Mouse (Mus musculus): Measurements from ENCODE around the gene Ppp2r5e. TPM values are rescaled to one million over a fixed set of nuclear protein-coding genes. Genes with fewer than 3 reads are reported as not detected.

Ppp2r5e gene
- total RNA-seq, 2 experiments from 2014 or later = 50.2 to 50.8 TPM

DNA sequence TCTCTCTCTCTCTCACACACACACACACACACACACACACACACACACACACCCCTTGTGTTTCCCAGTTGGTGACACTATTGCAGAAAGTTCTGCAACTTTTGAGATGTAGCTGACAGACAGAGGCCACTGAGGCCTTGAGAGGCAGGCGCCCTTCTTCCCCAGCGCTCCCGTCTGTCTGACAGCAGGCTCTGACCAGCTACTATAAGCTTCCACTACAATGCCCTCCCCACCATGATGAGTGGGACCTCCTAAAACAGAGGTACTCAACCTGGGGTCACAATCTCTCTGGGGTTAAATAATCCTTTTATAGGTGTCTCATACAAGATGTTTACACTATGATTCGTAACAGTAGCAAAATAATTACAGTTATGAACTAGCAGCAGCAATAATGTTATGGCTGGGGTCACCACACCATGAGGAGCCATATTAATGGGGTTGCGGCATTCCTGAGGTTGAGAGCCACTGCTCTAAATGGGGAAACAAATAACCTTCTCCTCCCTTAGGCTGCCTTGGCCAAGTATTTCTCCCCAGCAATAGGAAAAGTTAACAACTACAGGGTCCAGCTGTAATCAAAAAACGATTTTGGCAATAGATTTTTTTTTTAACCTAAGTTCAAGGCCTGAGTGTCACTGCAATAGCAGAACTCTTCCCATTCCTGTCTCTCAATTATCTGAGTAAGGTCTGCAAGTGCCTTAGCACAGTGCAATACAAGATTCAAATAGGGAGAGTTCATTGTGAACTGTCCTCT, 58.2 kb downstream of the Ppp2r5e start:
- DNase-seq = peak; percentile 36 to 63

DNA sequence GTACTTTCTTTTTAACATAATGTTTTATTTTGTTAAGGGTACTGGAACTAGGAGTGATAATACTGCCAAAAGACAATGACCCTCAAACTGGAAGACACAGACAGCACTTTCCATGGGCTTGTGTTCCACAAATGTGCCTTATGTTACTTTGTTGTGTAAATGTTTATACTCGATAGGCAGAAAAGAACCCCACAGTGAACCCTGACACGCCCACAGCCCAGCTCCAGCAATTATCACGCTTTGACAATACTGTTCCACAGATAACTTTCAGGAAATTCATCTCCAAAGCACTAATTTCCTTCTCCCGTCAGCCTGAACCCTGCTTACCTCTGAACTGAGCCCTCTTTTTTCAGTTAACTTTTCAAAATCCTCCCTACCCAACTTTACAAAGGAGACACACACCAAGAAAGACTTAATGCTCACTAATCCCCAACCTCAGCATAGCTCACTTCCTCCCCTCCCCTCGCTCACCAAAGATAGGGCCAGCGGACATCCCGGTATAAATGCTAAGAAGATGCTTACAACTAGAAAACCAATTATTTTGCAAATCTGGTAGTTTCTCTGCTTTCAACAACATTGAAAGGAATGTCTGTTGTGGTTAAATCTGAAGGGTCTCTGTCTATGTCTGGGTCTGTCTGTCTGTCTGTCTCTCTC, 58.9 kb downstream of the Ppp2r5e start:
- no peak for DNase-seq

DNA sequence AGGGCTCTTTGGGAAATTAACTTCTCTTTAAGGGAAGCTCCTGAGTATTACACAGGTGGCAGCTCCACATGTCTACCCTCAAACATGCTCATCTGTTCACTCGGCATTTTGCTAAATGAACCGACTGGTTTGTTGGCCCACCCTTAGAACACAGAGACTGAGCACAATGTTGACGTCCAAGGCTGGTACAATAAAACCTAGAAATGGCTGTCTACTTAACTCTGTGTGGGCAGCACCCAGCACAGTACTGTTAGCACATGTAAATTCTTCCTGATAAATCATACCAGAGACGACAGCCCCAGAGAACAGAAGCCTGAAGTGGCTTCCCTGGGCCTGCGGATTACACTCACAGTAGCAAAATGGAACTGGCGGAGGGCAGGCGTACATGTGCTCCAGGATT, 59.5 kb downstream of the Ppp2r5e start:
- no peak for DNase-seq

DNA sequence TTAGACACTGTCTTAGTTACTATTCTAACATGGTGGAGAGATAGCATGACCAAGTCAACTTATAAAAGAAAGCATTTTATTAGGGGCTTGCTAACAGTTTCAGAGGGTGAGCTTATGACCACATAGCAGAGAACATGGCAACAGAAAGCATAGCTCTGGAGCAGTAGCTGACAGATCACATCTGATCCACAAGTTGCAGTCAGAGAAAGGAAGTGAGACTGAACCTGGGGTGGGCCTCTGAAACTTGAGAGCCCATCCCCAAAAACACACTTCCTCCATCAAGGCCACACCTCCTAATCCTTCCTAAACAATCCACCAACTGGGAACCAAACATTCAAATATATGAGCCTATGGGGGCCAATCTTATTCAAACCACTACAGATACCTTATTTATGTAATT, 62.9 kb downstream of the Ppp2r5e start:
- no peak for DNase-seq

DNA sequence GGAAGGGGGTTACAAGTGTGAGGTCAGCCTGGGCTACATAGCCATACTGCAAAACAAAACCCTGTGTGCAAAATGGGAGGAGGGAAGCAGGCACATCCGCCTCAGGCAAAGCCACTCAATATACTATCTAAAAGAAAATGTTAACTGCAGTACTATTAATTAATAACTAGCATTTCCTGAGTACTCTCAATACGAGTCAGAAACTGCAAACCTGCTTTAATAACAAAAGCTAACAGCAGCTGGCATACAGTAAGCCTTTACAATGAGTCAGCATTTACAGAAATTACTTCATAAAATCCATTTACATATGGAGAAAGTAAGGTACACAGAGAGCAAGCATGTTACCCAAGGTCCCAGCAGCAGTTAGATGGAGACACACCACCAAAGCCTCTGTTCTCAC, 64.2 kb downstream of the Ppp2r5e start:
- DNase-seq = no peak

DNA sequence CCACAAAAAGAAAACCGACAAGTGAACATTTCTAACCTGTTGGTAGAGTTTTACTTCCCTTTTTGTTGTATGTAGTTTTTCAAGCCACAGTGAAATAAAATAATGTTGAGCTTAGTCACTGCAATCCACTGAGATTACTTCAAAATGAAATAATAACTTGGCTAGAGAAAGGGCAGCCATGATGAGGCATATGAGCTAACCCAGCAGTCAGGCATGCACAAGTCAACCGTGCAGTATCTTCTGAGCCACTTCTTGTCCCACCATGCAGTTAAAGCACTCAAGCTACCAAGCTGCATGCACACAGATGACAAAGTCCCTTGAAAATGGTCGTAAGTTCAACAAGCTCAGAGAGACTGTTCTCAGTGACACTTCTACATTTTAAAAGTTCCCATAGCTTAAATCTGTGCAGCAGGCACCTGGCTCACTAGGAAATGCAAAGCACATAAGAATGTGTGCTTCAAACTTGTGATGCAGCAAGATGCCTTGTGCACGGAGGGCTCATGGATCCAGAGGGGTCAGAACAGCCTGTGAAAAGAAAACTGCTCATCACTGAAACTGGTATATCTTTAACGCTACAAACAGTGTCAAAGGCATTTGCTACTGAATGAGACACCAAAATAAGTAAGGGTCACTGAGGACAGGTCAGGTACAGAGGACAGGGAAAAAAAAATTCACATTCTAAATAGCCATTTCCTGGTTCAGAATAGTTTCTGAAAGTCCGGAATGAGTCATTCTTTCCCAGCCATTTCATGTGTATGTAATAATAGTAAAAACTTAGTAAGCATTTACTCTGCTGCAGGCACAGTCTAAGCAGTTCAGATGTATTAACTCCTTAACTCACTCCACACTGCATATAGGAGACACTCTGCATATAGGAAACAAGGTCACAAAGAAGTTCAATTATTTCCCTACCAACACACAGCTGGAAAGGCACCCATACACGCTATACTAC, 66.9 kb downstream of the Ppp2r5e start:
- no peak for DNase-seq

DNA sequence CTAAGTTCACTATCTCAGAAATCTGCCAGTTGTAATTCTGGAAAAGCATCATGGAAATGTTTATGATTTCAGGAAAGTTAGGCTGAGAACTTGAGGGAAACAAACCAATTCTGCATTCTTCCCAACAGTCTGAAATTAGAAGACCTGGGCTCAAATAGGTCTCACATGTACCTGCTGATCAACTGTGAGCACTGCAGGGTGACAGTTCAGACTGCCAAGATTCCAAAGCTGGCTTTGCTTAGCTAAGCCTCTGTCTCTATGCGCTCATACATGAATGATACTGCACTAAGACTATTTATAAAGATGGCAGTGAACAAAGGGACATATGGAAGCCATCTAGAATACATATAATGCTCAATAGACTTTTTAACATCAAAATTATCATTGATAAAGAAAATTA, 67.7 kb downstream of the Ppp2r5e start:
- no peak for DNase-seq

DNA sequence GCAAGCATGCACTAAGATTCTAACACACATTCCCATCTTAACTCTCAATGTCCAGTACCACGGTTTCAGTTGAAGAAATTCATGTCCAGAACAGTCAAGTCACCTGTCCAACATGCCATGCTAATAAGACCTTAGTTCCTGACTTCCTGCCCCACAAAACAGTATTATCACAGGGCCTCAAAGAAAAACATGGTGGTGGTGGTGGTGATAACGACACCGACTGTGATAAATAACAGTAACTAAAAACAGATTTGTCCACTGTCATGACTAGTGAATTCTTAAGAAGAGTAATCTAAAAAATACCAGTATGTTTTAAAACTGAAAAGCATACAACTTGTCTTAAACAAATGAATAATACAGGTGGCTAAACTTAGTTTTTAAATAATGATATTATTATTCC, 71.8 kb downstream of the Ppp2r5e start:
- DNase-seq = no peak

DNA sequence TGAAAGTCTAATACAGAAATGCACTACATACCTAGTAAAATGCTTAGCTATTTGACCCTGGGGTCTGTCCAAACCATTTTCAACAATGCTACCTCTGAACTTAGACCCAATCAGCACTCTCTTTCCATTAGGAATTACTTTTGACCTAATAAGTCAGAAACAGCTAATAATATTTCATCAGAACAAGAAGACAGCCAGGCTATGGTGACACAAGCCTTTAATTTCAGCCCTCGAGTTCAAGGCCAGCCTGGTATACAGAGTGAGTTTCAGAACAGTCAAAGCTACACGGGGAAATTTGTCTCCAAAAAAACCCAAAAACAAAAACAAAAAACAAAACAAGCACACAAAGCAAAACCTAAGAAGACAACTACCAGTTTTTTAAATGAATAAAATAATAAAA, 73.1 kb downstream of the Ppp2r5e start:
- DNase-seq = peak in 1 of 2 experiments; percentile 45

DNA sequence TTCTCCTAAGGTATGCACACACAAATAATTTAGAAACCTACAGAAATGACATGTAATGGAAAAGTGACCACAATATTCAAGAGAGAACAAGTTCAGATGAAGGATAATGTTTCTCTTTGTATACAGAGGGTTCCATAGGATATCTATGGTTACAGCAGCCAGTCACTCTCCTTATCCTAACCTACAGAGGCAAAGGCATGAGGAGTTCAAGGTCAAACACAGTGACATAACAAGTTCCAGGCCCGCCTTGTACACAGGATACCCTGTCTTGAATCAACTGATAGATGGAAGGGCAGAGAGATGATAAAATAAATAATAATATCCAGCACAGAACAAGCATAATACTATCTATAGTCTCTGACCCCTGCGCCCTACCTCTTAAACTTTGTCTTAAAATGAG, 73.7 kb downstream of the Ppp2r5e start:
- DNase-seq = no peak

DNA sequence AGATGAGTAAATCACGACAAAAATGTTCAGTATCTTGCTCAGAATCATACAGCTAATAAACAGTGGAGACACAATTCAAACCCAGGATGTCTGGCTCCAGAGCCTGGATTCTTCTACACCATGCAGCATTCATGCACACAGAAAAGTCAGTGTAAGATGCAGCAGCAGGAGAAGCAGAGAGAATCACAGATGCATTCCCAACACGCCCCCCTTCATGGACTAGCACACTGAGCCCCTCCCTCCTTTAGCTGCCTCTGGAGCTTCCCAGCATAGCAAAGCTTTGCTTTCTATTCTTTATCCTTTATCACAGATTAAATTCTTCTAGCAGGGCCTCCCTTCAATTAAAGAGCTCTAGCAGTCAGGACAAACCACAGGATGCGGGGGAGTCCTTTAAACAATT, 75.7 kb downstream of the Ppp2r5e start:
- no peak for DNase-seq

DNA sequence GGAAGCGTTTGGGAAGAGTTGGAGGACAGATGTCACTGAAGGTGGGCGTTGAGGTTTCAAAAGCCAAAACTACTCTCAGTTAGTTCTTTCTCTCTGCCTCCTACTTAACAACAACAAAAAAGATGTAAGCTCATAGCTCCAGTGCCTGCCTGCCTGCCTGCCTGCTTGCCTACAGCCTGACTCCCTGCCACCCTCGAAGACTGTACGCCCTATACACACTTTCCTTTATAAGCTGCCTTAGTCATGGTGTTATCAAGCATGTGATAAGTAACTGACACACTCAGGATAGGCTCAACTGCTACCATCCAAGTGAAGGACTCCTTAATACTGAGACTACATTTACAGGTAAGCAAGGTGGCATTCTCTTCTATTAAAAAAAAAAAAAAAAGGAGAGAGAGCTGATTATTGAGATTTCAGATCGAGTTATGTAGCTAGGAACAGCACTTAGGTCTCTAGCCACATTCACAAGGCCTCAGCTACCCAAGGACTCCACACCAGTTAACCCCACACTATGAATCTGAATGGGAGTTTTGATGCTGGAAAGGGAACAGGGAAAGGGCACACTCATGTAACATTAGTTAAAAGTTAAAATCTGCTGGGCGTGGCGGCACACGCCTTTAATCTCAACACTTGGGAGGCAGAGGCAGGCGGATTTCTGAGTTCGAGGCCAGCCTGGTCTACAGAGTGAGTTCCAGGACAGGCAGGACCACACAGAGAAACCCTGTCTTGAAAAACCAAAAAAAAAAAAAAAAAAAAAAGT, 76.7 kb downstream of the Ppp2r5e start:
- DNase-seq = no peak

DNA sequence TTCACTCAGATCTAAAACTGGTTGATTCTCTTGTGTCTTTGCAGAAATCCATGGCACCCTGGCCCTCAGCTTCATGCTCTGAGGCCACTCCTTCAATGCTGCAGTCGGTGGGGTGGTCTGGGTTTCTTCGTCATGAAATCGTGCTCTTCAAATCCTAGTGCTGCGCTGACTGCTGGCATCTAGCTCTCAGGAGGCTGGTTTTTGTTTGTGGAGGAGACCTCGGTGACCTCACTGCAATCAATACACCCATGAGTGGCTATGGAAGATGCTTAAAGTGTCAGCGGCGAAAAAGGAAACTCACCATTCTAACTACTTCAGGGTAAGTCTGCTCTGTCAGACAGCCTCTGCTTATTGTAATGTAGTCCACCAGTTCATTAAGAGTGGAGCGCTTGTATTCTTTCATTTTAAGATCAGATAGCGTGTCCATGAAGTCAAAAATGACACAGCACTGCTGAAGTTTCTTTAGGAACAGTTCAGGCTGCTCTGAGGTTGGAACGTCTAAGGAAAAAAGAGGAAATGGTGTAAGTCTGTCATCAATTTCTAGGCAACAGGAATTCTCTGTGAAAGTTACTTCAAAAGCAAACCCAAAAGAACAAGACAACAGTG, 80.6 kb downstream of the Ppp2r5e start:
- no peak for DNase-seq

DNA sequence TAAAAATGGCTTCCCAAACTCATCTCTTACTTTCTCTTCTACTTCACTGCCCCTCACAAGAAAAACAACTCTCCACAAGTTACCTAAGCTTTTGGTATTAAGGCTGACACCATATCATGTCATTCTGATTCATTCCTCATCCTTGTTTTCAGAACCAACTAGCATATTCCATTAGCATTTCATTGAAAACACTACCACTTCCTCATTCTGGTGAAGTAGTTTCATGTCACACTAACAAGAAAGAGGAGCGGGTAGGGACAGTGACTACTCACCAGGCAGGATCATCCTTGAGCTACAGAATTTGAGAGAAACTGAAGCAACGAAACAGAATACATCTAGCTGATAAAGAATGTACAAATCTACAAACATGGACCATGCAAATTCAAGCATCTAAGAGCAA, 84.5 kb downstream of the Ppp2r5e start:
- DNase-seq = no peak

DNA sequence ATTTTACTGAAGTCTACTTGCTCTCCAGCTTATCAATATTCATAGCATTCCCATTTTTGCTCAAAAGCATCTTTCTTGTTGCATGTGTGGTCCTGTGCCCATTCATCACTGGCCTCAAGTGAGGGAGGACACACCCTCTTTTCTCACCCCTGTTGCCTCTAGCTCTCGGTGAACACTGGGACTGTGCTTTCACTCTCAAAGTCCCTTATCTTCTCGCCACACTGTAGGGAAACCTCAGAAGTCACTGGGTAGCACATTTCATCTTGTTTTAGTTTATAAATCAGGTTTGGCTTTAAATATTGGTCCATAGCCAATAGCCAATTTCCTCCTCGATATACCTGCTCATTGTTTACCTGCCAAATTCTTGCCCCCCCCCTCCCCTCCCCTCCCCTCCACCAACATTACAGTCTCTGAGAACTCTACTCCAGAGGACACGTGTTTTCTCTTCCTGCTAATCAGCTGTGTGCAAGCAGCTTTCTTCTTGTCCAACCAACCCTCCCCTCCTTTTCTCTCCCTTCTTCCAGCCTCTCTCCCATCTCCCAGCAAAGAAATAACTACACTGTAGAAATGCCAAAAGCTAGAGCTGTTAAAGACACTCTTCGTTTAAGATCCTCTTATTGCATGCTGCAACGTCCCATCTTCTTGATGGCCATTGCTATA, 90.9 kb downstream of the Ppp2r5e start:
- DNase-seq = no peak

DNA sequence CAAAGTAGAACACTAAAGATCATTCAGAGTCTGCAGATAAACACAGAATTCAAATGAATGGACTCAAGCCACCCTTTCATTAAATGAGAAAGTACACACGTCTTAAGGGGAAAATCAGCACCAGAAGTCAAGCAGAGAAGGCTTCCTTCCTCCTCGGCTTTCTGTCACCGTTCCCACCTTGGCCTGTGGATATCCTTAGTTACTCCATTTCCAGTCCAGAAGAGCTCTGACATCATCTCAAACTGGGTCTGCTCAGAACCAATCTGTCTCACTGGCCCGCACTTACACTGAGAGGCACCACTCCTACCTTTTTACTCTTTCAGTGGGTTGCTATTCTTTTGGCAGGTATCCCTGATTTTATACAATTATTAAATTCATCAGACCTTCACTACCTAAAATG, 93.4 kb downstream of the Ppp2r5e start:
- DNase-seq = no peak

DNA sequence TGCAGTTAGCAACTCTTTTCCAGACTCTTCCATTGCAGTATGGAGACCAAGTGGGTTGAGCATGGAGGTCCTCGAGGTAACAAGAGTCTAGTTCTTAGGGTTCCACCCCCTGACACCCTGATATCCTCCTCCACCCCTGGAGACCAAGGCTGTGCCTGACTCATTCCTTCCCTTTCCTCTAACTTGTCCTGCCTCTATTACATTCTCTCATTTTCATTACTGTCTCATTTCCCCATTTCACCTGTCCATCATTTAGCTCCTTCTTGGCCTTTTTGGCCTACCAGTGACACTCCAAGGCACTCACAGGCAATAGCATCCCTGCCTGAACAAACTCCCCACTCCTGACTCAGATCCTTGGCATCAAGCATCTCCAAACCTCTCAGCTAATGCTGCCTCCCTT, 98.3 kb downstream of the Ppp2r5e start:
- DNase-seq = no peak

DNA sequence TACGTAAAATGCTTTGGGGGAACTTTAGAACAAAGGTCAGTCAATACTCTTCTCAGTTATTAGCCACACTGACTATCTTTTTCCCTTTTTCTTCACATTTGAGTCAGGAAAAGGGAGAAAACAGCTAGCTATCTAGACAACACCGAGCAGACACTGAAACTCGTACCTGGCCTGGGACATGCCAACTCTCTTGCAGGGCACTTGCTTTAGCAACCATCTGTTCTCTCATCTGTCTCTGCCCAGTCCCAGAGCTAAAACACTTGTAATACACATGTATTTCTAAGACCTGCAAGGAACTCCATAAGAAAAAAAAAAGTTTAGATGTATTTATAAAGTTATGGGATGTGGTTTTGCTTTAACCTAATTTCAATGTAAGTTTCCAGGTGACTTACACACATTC, 100.4 kb downstream of the Ppp2r5e start:
- DNase-seq = no peak

DNA sequence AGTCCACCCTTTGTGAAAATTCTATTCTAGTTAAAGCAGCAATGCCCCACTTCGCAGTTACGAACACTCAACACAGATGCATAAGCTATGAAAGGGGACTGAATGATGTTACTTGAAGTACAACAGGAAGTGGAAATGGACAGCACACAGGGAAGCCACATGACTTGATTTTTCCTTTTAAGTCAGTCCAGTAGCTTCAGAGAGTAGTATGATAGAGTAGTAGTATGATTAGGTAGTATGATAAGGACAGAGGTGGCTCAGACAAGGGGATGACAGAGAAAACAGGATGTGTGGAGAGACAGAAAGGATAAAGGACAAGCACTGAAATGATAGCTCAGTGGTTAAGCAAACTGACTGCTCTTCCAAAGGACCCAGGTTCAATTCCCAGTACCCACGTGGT, 101.4 kb downstream of the Ppp2r5e start:
- no peak for DNase-seq

DNA sequence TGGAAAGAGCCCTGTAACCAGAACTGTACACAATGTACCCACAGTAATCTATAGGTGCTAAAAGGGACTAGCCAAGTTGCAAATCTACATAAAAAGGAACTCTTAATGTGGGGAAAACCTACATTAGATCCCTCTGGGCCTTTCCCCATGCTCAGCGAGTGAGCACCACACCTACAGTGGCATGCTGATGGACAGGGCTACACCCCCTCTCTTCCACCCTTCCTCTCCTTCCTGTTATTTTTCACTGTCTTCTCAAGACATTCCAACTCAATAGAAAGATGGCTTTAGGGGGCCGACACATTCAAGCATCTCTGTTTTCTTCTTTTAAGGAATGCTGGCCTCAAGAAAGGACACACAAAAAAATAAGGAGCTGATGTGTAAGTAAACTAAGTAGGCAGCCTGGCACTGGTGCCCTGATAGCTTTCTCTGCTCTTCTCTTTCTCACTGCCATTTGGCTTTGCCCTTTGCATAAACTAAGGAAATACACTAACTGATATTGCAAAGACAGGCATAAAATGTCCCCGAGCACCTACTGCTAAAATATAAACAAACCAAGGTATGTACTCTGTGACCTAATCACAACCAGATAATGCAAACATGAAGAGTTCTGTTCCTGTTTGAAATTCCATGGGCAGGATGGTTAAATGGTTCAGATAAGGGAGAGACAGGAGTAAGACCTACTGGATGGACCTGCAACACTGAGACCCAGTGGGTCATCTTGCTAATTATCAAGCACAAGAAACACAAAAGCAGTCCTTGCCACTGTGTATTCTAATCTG, 103.3 kb downstream of the Ppp2r5e start:
- DNase-seq = no peak

Data from adrenal gland, postnatal 36 days (tissue).